In genomic region chr2:32608778-32609435, GRCm38 (mm10) we compare ENCODE assay signal across 8 mouse cellular contexts. TPM values are rescaled to one million over a fixed set of nuclear protein-coding genes. Genes with fewer than 3 reads are reported as not detected.
DNase-seq lines count a peak whose midpoint lies in the region; ATAC-seq and TF ChIP-seq lines count a peak whose summit lies in the region.

No protein-coding gene starts in this region.

- H3K9ac ChIP-seq in heart, adult 2 months (ENCODE audit: low read depth, low read length), result peak overlapping the region; percentile 61
- peak overlapping the region; percentile 20; the same call in 1 of the 2 replicates for H3K9ac ChIP-seq in ES-Bruce4 (ENCODE audit: low read depth, poor library complexity, severe bottlenecking)
- no peak overlapping the region for H3K9ac ChIP-seq in forebrain, embryonic 16.5 days (replicated peaks; ENCODE audit: low read depth, low read length)

- H3K27ac ChIP-seq in heart, adult 2 months, result peak overlapping the region; percentile 93
- H3K27ac ChIP-seq in ES-Bruce4 (ENCODE audit: insufficient read depth, low read length), result 0 out of 2 replicates have a peak overlapping the region, but pooled peaks have one; percentile 7
- H3K27ac ChIP-seq in forebrain, embryonic 16.5 days (ENCODE audit: low read length), result no peak overlapping the region

- H3K4me3 ChIP-seq in heart, adult 2 months, result peak overlapping the region; percentile 72
- H3K4me3 ChIP-seq in ES-Bruce4 (ENCODE audit: low read depth, low read length), result peak overlapping the region; percentile 73
- H3K4me3 ChIP-seq in forebrain, embryonic 16.5 days (replicated peaks; ENCODE audit: low read length), result no peak overlapping the region

- TF ChIP-seq EP300 in heart, adult 2 months (IDR thresholded peaks at IDR 0.05; ENCODE audit: insufficient read depth, low read depth, low read length), result 0 out of 2 replicates have a peak, but pooled peaks have one; percentile 4
- 0 out of 2 replicates have a peak, but pooled peaks have one; percentile 24 for TF ChIP-seq EP300 in ES-Bruce4 (IDR thresholded peaks at IDR 0.05; ENCODE audit: insufficient read depth, low read depth, low read length)

- WGBS in heart, adult 2 months, result 45% methylated on average over 18 of the region's 18 CpGs
- WGBS in forebrain, embryonic 16.5 days, result 51% methylated on average over 18 of the region's 18 CpGs

- no peaks in the 10 kb centered on the region for H3K36me3 ChIP-seq in heart, adult 2 months (ENCODE audit: control insufficient read depth, insufficient read depth, low read length)
- H3K36me3 ChIP-seq in ES-Bruce4 (ENCODE audit: control insufficient read depth, insufficient read depth, low read length, poor library complexity, severe bottlenecking), result 0 out of 2 replicates have a peak, but pooled peaks cover 2% of the 10 kb centered on the region
- no peaks in the 10 kb centered on the region for H3K36me3 ChIP-seq in forebrain, embryonic 16.5 days (ENCODE audit: control insufficient read depth, insufficient read depth)

- DNase-seq in heart, adult 2 months, result peak in 1 of 2 experiments; percentile 53
- DNase-seq in heart, adult 8-10 months (ENCODE audit: low spot score), result no peak
- no peak for DNase-seq in thymus, postnatal 14 days
- DNase-seq in MN1 (ENCODE audit: low spot score), result no peak

- TF ChIP-seq CTCF in heart, adult 2 months (IDR thresholded peaks at IDR 0.05), result no peak
- no peak for TF ChIP-seq CTCF in ES-Bruce4 (IDR thresholded peaks at IDR 0.05; ENCODE audit: low read depth, low read length)

- peaks cover 5% of the 10 kb centered on the region for H3K4me1 ChIP-seq in heart, adult 2 months (ENCODE audit: control insufficient read depth, insufficient read depth, low read length)
- peaks cover 7% of the 10 kb centered on the region for H3K4me1 ChIP-seq in ES-Bruce4 (ENCODE audit: control insufficient read depth, insufficient read depth, low read length)
- H3K4me1 ChIP-seq in forebrain, embryonic 16.5 days (replicated peaks; ENCODE audit: control insufficient read depth, insufficient read depth, low read length), result peaks cover 20% of the 10 kb centered on the region

- peak overlapping the region; percentile 63 for H3K4me2 ChIP-seq in forebrain, embryonic 16.5 days (ENCODE audit: low read length)

- TF ChIP-seq POLR2A in heart, adult 2 months (IDR thresholded peaks at IDR 0.05; ENCODE audit: insufficient read depth, low read depth, low read length), result no peak
- TF ChIP-seq POLR2A in ES-Bruce4 (IDR thresholded peaks at IDR 0.05; ENCODE audit: insufficient read depth, low read length), result no peak

- H3K9me3 ChIP-seq in ES-Bruce4 (replicated peaks; ENCODE audit: control insufficient read depth, insufficient read depth, low read length, poor library complexity, severe bottlenecking), result no peaks in the 10 kb centered on the region
- H3K9me3 ChIP-seq in forebrain, embryonic 16.5 days (ENCODE audit: control insufficient read depth, low read length), result no peaks in the 10 kb centered on the region

- H3K79me2 ChIP-seq in heart, adult 2 months (replicated peaks; ENCODE audit: control insufficient read depth, insufficient read depth, low read length), result no peaks in the 10 kb centered on the region

- no peaks in the 10 kb centered on the region for H3K27me3 ChIP-seq in heart, adult 2 months (ENCODE audit: control insufficient read depth, insufficient read depth, low read length)
- no peaks in the 10 kb centered on the region for H3K27me3 ChIP-seq in ES-Bruce4 (ENCODE audit: control insufficient read depth, insufficient read depth, low read length, poor library complexity, severe bottlenecking)
- H3K27me3 ChIP-seq in forebrain, embryonic 16.5 days (replicated peaks; ENCODE audit: control insufficient read depth, insufficient read depth, low read length), result 0 out of 2 replicates have a peak, but pooled peaks cover 2% of the 10 kb centered on the region

- intact Hi-C loops in heart, adult 2 months (cut with DNase I), result no loop called here

- no peak for ATAC-seq in forebrain, embryonic 16.5 days
- peak; percentile 30 for ATAC-seq in megakaryocyte, adult 5-6 weeks (ENCODE audit: poor library complexity, severe bottlenecking)
- no peak for ATAC-seq in cerebellum, adult (ENCODE audit: insufficient number of reproducible peaks, low FRiP score, low TSS enrichment)

RNA-seq across cellular contexts. Expression of gene St6galnac6, which starts 9.4 kb away (rescaled TPM):
- total RNA-seq in heart, adult 2 months (2021), result 100 to 1,000 TPM; 107 to 125 TPM
- 129 and 174 TPM in 2 replicates for polyA plus RNA-seq in heart, adult 2 months (2012; rRNA removed)
- 100 to 1,000 TPM; 102 to 131 (median 114) TPM for total RNA-seq in heart, adult 8-10 months (2022)
- polyA plus RNA-seq in ES-Bruce4 (2011; ENCODE audit: insufficient read depth, insufficient read length, low read depth, missing spikeins), result 22.5 and 24.2 TPM in 2 replicates
- polyA plus RNA-seq in forebrain, embryonic 16.5 days (2015; fragmentation: Nextera tagmentation; extraction: Ambion mirVana), result 18.3 and 21.6 TPM in 2 replicates
- 8.2 and 8.6 TPM in 2 replicates for total RNA-seq in megakaryocyte, adult 5-6 weeks (2015)
- 13.1 and 13.3 TPM in 2 replicates for total RNA-seq in megakaryocyte, adult 5-6 weeks (2017)

RNA-seq across cellular contexts. Expression of gene Ak1, which starts 12.7 kb away (rescaled TPM):
- total RNA-seq in heart, adult 2 months (2021), result 100 to 1,000 TPM; 606 to 670 TPM
- polyA plus RNA-seq in heart, adult 2 months (2012; rRNA removed), result 584 and 623 TPM in 2 replicates
- total RNA-seq in heart, adult 8-10 months (2022), result 100 to 1,000 TPM; 656 to 809 (median 697) TPM
- polyA plus RNA-seq in ES-Bruce4 (2011; ENCODE audit: insufficient read depth, insufficient read length, low read depth, missing spikeins), result 71.8 and 74.7 TPM in 2 replicates
- polyA plus RNA-seq in forebrain, embryonic 16.5 days (2015; fragmentation: Nextera tagmentation; extraction: Ambion mirVana), result 83.8 and 91.2 TPM in 2 replicates
- not detected in 2 replicates for total RNA-seq in megakaryocyte, adult 5-6 weeks (2015)
- total RNA-seq in megakaryocyte, adult 5-6 weeks (2017), result not detected in 2 replicates

RNA-seq across cellular contexts. Expression of gene St6galnac4, which starts 22.0 kb away (rescaled TPM):
- 10 to 100 TPM; 16.2 to 17.8 TPM for total RNA-seq in heart, adult 2 months (2021)
- 25.2 and 28.6 TPM in 2 replicates for polyA plus RNA-seq in heart, adult 2 months (2012; rRNA removed)
- total RNA-seq in heart, adult 8-10 months (2022), result 10 to 100 TPM; 15.6 to 23.2 (median 20.7) TPM
- 9.4 and 9.7 TPM in 2 replicates for polyA plus RNA-seq in ES-Bruce4 (2011; ENCODE audit: insufficient read depth, insufficient read length, low read depth, missing spikeins)
- polyA plus RNA-seq in forebrain, embryonic 16.5 days (2015; fragmentation: Nextera tagmentation; extraction: Ambion mirVana), result 27.4 and 29.6 TPM in 2 replicates
- total RNA-seq in megakaryocyte, adult 5-6 weeks (2015), result 5.8 and 9.2 TPM in 2 replicates
- 8.6 and 12.1 TPM in 2 replicates for total RNA-seq in megakaryocyte, adult 5-6 weeks (2017)

RNA-seq across cellular contexts. Expression of gene 9430097D07Rik, which starts 33.4 kb away (rescaled TPM):
- total RNA-seq in heart, adult 2 months (2021), result not detected
- not detected in 2 replicates for polyA plus RNA-seq in heart, adult 2 months (2012; rRNA removed)
- total RNA-seq in heart, adult 8-10 months (2022), result not detected
- polyA plus RNA-seq in ES-Bruce4 (2011; ENCODE audit: insufficient read depth, insufficient read length, low read depth, missing spikeins), result 0.44 TPM in 1 of 2 replicates, not detected in the other
- polyA plus RNA-seq in forebrain, embryonic 16.5 days (2015; fragmentation: Nextera tagmentation; extraction: Ambion mirVana), result 0.42 and 0.60 TPM in 2 replicates
- total RNA-seq in megakaryocyte, adult 5-6 weeks (2015), result not detected in 2 replicates
- total RNA-seq in megakaryocyte, adult 5-6 weeks (2017), result not detected in 2 replicates

RNA-seq across cellular contexts. Expression of gene Pip5kl1, which starts 34.3 kb away (rescaled TPM):
- total RNA-seq in heart, adult 2 months (2021), result not detected
- polyA plus RNA-seq in heart, adult 2 months (2012; rRNA removed), result 0.25 TPM in 1 of 2 replicates, not detected in the other
- total RNA-seq in heart, adult 8-10 months (2022), result under 1 TPM in 1 of 4 experiments, not detected in 3; 0.34 TPM
- 1.8 and 4.1 TPM in 2 replicates for polyA plus RNA-seq in ES-Bruce4 (2011; ENCODE audit: insufficient read depth, insufficient read length, low read depth, missing spikeins)
- polyA plus RNA-seq in forebrain, embryonic 16.5 days (2015; fragmentation: Nextera tagmentation; extraction: Ambion mirVana), result 3.9 and 6.8 TPM in 2 replicates
- 0.31 TPM in 1 of 2 replicates, not detected in the other for total RNA-seq in megakaryocyte, adult 5-6 weeks (2015)
- not detected in 2 replicates for total RNA-seq in megakaryocyte, adult 5-6 weeks (2017)

Comparison
In these comparisons a context has a peak if more than half of its experiments do, and no peak if none do; other contexts are left out.
1. RNA of gene St6galnac6, which starts 9.4 kb away (total RNA-seq): 107 to 125 TPM in heart, adult 2 months and 102 to 131 TPM in heart, adult 8-10 months; 8.2 to 13.3 TPM in megakaryocyte, adult 5-6 weeks; every median in the first group is over 4 times any median in the second.
2. RNA of gene Ak1, which starts 12.7 kb away (total RNA-seq): 656 to 809 TPM in heart, adult 8-10 months and 606 to 670 TPM in heart, adult 2 months; not detected in megakaryocyte, adult 5-6 weeks; every median in the first group is over 100 times any median in the second.